Mouse (Mus musculus): Measurements from ENCODE around the gene Glra2. TPM values are rescaled to one million over a fixed set of nuclear protein-coding genes. Genes with fewer than 3 reads are reported as not detected.
"Not testable (repeated sequence)": the region's sequence is repeated elsewhere in the genome, so short reads cannot be mapped to it uniquely, and the experiment has no call there.

The Glra2 gene
- not detected in 2 replicates for polyA plus RNA-seq (2015; fragmentation: Nextera tagmentation; extraction: Ambion mirVana)

DNA sequence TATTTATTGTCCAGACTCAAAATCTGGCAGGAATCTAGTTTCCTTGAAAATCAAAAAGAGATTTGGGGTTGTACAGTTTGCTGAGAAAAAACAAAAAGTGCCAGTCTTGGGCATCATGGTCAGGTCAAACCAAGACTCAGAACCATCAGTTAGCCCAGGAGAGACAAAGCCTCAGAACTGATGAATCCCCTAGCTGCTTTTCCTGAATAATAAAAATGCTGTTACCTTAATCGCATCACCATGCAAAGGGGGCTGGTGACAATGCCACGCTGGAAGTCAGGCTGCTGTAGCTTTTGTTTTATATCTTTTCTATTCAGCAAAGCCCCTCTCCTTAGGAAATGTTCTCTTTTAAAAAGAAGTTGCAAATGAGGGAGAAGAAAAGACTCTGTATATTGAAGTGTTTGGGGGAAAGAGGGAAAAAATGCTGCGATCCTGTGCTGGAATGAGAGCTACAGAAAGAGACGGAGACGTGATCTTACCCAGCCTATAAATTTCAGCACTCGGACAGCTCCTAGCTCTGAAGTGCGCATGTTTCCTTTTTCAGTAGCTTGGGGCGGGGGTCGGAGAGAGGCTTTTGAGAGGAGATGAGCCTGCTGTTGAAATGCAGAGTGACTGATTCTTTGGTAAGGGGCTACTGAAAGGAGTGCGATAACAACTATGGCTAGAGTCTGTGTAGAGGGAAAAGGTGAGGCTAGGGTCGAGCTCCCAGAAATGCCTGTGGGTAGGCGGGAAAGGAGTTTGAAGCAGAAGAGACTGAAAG is at the start of gene Glra2:
TSS of gene Glra2 (minus strand) at position 455 of the 760 bp plus-strand sequence.
- H3K4me2 ChIP-seq: peak within 1 kb of the TSS; percentile 10; the same call in 1 of the 2 replicates
- H3K4me3 ChIP-seq (replicated peaks): no peak within 1 kb of the TSS
- H3K9me3 ChIP-seq (replicated peaks): no peaks in the 10 kb centered on the region
- no peak for ATAC-seq (ENCODE audit: insufficient read depth)
- no peak within 1 kb of the TSS for H3K27ac ChIP-seq (replicated peaks)
- H3K4me1 ChIP-seq (replicated peaks): no peaks in the 10 kb centered on the region
- H3K9ac ChIP-seq: no peak within 1 kb of the TSS
- H3K27me3 ChIP-seq: no peaks in the 10 kb centered on the region
- no peaks in the 10 kb centered on the region for H3K36me3 ChIP-seq (replicated peaks)
- WGBS (ENCODE audit: insufficient replicate concordance): 13% methylated on average over 12 of the region's 12 CpGs

DNA sequence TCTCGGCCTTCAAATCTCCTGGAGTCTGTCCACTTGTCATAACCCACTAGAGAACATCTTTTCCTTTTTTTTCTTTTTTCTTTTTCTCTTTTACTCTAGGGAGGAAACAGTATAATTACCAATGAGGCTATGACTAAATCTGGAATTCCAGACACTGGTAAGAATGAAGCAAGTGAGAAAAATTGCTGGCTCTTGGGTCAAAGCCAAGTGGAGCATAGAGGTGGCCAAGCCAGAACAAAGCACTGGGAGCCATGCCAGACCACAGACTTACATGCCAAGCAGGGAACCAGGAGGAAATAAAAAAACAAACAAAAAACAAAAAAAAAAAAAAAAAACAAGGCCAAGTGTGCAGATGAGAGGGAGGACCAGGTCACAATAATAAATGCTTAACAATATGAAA is 35.6 kb upstream of the Glra2 start:
- no peak overlapping the region for H3K4me2 ChIP-seq
- no peaks in the 10 kb centered on the region for H3K27me3 ChIP-seq
- no peak overlapping the region for H3K27ac ChIP-seq (replicated peaks)
- ATAC-seq (ENCODE audit: insufficient read depth): no peak
- WGBS (ENCODE audit: insufficient replicate concordance): 68% methylated on average over 1 of the region's 1 CpGs
- no peaks in the 10 kb centered on the region for H3K4me1 ChIP-seq (replicated peaks)
- no peak overlapping the region for H3K4me3 ChIP-seq (replicated peaks)
- no peaks in the 10 kb centered on the region for H3K36me3 ChIP-seq (replicated peaks)
- H3K9ac ChIP-seq: no peak overlapping the region
- H3K9me3 ChIP-seq (replicated peaks): no peaks in the 10 kb centered on the region

DNA sequence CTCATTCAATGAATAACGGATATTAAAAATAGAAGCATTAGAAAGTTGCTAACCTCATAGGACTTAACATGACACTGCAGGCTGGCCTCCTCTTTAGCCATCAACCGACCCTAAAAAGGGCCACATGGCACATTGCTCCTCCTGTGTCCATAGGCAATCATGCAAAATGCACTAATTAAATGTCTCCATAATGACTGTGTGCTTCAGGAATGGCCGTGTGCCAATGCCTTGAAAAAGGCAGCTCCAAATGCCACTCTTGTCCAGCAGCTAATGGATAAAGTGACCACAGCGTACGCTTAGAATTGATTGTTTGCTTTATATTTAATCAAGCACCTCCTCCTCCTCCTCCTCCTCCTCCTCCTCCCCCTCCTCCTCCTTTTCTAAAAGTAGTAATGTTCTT is 17.4 kb upstream of the Glra2 start:
- no peak overlapping the region for H3K27ac ChIP-seq (replicated peaks)
- no peaks in the 10 kb centered on the region for H3K4me1 ChIP-seq (replicated peaks)
- H3K36me3 ChIP-seq (replicated peaks): no peaks in the 10 kb centered on the region
- no peaks in the 10 kb centered on the region for H3K27me3 ChIP-seq
- H3K9ac ChIP-seq: no peak overlapping the region
- no peak overlapping the region for H3K4me3 ChIP-seq (replicated peaks)
- no peak for ATAC-seq (ENCODE audit: insufficient read depth)
- H3K4me2 ChIP-seq: no peak overlapping the region
- H3K9me3 ChIP-seq (replicated peaks): no peaks in the 10 kb centered on the region
- 66% methylated on average over 5 of the region's 5 CpGs for WGBS (ENCODE audit: insufficient replicate concordance)

DNA sequence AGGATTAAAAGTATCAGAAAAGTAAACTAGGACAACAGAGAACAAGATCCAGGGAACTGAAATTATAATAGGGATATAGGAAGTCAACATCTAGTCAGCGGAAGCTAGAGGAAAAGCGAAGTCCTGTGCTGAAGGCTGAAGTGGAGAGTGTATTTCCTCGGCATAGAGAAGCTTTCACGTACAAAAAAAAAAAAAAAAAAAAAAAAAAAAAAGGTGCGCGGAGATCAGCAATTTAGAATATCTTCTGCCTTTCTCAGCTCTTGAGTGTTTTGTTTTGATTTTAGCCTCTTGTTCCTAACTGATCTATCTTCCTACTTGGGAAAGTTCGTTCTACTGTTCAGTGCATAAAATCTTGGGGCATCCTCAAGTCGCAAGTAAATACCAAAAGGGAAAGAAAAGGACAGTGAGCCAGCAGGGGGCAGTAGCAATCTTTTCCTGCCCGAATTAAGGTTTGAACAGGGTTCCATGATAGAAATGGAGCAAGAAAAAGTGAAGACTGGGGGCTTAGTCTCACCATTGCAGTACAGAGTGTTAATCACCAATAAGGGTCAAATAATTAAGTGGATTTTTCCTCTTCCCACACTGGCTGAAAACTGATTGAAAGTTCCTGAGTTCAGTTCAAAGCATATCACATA is 623 bp upstream of the Glra2 start:
- Histone ChIP-seq H3K4me1 (replicated peaks) (no peaks in the 10 kb centered on the region), H3K36me3 (replicated peaks) (no peaks in the 10 kb centered on the region), H3K9me3 (replicated peaks) (no peaks in the 10 kb centered on the region), H3K27ac (replicated peaks) (no peak overlapping the region), H3K4me2 (peak overlapping the region; percentile 10; the same call in 1 of the 2 replicates), H3K4me3 (replicated peaks) (no peak overlapping the region), H3K9ac (no peak overlapping the region), H3K27me3 (no peaks in the 10 kb centered on the region)
- WGBS (ENCODE audit: insufficient replicate concordance): 10% methylated on average over 9 of the region's 9 CpGs
- no peak for ATAC-seq (ENCODE audit: insufficient read depth)

DNA sequence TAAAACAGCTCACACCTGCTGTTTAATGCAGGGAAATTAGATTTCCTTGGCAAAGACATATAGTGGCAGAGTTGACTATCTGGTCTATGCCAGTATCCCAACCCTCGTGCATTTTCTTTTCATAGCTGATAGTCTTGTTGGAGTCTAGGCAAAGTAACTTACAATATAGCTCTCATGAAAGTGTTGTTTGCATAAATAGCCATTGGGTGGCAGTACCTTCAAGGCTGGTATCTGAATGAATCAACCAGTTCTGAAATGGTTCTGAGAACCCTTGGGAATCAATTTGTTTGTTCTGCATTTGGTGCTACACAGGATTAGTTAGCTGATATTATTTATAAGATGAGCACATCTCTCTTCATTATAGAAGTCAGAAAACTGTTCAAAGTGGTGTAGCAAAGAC is 133.6 kb downstream of the Glra2 start:
- H3K27me3 ChIP-seq: no peaks in the 10 kb centered on the region
- no peaks in the 10 kb centered on the region for H3K4me1 ChIP-seq (replicated peaks)
- H3K4me3 ChIP-seq (replicated peaks): no peak overlapping the region
- WGBS (ENCODE audit: insufficient replicate concordance): 39% methylated on average over 1 of the region's 1 CpGs
- no peak overlapping the region for H3K4me2 ChIP-seq
- H3K9me3 ChIP-seq (replicated peaks): no peaks in the 10 kb centered on the region
- H3K36me3 ChIP-seq (replicated peaks): no peaks in the 10 kb centered on the region
- no peak overlapping the region for H3K27ac ChIP-seq (replicated peaks)
- no peak for ATAC-seq (ENCODE audit: insufficient read depth)
- no peak overlapping the region for H3K9ac ChIP-seq

DNA sequence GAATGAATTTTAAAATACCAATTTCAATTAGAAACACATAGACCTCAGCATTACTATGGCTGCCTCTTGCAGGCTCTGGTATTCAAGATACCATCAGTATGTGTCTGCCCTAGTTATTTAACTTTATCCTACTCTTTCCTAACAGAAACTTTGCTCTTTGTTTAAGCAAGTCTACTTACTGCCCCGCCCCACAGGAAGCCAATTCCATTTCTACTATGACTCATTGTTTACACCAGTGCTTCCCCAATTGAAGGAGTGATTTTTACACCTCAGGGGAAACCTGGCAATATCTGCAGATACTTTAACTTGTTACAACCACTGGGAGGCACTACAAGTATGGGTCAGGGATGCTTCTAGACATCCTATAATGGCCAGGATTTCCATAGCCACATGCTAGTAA is 136.0 kb downstream of the Glra2 start:
- H3K4me2 ChIP-seq: no peak overlapping the region
- no peaks in the 10 kb centered on the region for H3K27me3 ChIP-seq
- no peaks in the 10 kb centered on the region for H3K9me3 ChIP-seq (replicated peaks)
- WGBS (ENCODE audit: insufficient replicate concordance): 11% methylated on average over 1 of the region's 1 CpGs
- H3K36me3 ChIP-seq (replicated peaks): no peaks in the 10 kb centered on the region
- H3K4me3 ChIP-seq (replicated peaks): no peak overlapping the region
- H3K27ac ChIP-seq (replicated peaks): no peak overlapping the region
- H3K9ac ChIP-seq: no peak overlapping the region
- H3K4me1 ChIP-seq (replicated peaks): no peaks in the 10 kb centered on the region
- ATAC-seq (ENCODE audit: insufficient read depth): no peak

DNA sequence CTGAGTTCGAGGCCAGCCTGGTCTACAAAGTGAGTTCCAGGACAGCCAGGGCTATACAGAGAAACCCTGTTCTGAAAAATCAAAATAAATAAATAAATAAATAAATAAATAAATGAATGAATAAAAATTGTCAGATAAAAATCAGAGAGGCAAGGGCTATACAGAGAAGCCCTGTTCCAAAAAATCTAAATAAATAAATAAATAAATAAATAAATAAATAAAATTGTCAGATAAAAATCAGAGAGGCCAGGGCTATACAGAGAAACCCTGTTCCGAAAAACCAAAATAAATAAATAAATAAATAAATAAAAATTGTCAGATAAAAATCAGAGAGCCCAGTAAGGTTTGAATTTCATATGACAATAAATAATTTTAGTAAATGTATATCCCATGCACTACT is 144.2 kb downstream of the Glra2 start:
- not testable (repeated sequence) for ATAC-seq (ENCODE audit: insufficient read depth); H3K4me3 ChIP-seq (replicated peaks)
- WGBS (ENCODE audit: insufficient replicate concordance): 65% methylated on average over 2 of the region's 2 CpGs

DNA sequence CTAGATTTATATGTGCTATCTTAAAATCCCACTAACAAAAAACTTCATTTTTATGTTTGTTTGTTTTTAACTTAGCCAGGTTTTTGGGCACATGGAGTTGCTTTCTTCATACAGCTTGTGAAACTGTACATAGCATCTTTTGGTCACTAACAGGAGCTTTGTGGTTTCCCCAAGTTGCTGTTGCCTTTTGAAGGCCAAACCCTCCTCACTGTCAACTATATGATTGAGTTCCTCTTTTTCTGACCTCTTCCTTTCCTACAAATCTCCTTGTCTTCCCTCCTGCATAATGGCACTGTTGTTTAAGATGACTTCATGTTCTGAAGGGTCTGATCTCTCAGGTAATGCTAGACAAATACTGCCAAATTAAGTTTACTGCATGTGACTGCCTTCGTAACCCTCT is 170.6 kb downstream of the Glra2 start:
- H3K27ac ChIP-seq (replicated peaks): no peak overlapping the region
- no peaks in the 10 kb centered on the region for H3K9me3 ChIP-seq (replicated peaks)
- no peaks in the 10 kb centered on the region for H3K27me3 ChIP-seq
- no peaks in the 10 kb centered on the region for H3K36me3 ChIP-seq (replicated peaks)
- WGBS (ENCODE audit: insufficient replicate concordance): 50% methylated on average over 1 of the region's 1 CpGs
- H3K4me2 ChIP-seq: no peak overlapping the region
- no peaks in the 10 kb centered on the region for H3K4me1 ChIP-seq (replicated peaks)
- no peak overlapping the region for H3K4me3 ChIP-seq (replicated peaks)
- no peak overlapping the region for H3K9ac ChIP-seq
- ATAC-seq (ENCODE audit: insufficient read depth): no peak

More for the DNA sequence above, 144.2 kb downstream of the Glra2 start:
- not testable (repeated sequence) for H3K4me2 ChIP-seq; H3K36me3 ChIP-seq (replicated peaks); H3K27ac ChIP-seq (replicated peaks); H3K9ac ChIP-seq; H3K27me3 ChIP-seq; H3K4me1 ChIP-seq (replicated peaks); H3K9me3 ChIP-seq (replicated peaks)

DNA sequence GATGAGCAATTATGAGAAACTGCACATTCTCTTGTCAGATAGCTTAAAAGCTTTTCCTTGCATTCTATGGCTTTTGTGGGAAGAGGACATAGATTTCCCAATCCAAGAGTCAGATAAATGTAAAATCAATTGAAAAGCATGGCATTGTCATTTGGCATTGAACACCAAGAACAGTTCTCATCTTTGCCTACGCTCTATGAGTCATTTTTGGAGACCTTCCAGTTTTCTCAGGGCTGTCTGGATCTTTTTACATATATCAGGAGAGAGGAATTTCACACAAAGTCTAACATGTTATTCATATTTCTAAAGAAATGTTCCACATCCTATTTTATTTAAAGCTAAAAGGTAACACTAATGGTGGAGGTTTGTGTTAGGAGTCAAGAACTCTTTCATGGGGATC is 223.0 kb downstream of the Glra2 start:
- ATAC-seq (ENCODE audit: insufficient read depth): no peak
- WGBS (ENCODE audit: insufficient replicate concordance): 48% methylated on average over 1 of the region's 1 CpGs
- H3K27ac ChIP-seq (replicated peaks): no peak overlapping the region

More for the DNA sequence above, 223.0 kb downstream of the Glra2 start:
- Histone ChIP-seq H3K9me3 (replicated peaks) (no peaks in the 10 kb centered on the region), H3K4me3 (replicated peaks) (no peak overlapping the region), H3K4me1 (replicated peaks) (no peaks in the 10 kb centered on the region), H3K27me3 (no peaks in the 10 kb centered on the region), H3K4me2 (no peak overlapping the region), H3K36me3 (replicated peaks) (no peaks in the 10 kb centered on the region), H3K9ac (no peak overlapping the region)

All from liver, embryonic 15.5 days (tissue).